Mouse (Mus musculus) natural killer cell, adult 2 months (primary cell): ENCODE data around the gene Tmem41b.
"Not testable (repeated sequence)": the region's sequence is repeated elsewhere in the genome, so short reads cannot be mapped to it uniquely, and the experiment has no call there.

Source experiments
- DNase-seq, 2 experiments: peaks; one replicate each; pipeline ENCODE4 v3.0.0; 2022; ENCODE audit warnings: low spot score in 2 of 2

The Tmem41b gene

DNA sequence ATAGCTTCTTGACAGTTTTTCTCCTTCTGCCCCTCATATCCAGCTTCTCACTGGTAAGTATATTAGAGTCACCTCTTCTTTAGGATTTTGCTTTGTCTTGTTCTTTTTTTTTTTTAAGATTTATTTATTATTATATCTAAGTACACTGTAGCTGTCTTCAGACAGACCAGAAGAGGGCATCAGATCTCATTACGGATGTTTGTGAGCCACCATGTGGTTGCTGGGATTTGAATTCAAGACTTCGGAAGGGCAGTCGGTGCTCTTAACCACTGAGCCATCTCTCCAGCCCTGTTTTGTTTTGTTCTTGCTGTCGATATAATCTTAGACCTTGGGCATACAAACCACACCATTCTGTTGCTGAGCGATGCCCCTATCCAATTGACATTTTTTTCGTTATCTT, at the start of gene Tmem41b:
Tmem41b (minus strand) TSS at position 155 of the 400 bp plus-strand sequence.
- peak in 1 of 2 experiments; percentile 18 for DNase-seq

DNA sequence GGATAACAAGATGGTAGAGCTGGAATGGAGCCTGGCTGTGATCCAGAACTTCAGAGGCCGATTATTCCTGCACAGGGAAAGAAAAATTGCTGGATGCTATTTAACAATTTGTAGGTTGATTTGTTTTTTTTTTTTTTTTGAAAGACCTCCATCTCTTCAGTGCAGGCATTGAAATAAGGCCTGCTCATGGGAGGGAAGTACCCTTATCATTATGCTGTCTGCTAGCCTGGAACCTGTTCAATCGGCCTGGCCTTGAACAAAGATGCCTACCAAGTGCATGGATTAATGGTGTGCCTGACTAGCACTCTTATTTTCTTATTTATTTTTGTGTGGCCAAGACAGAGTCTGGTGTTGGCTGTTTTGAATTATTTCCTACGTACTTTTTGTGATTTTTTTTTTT, 43.6 kb upstream of the Tmem41b start:
- DNase-seq = no peak

- DNase-seq = no peak
Measured at GRCm38 (mm10) chr7:110028826-110029225, 42.1 kb upstream of the Tmem41b start.

DNA sequence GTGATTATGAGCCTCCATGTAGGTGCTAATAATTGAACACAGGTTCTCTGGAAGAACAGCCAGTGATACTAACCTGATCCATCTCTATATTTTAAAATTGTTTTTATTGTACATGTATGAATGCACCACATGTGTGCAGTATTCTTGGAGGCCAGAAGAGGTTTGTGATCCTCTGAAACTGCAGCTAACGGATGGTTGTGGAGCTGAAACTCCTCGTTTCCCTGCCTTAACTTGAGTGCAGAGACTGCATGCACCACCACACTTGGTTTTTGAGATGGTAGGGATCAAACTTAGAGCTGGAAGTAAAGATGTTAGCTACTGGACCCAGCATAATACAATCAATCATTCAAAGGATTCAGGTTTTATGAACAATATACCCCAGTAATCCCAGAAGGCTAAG, 39.9 kb upstream of the Tmem41b start:
- DNase-seq = no peak

DNA sequence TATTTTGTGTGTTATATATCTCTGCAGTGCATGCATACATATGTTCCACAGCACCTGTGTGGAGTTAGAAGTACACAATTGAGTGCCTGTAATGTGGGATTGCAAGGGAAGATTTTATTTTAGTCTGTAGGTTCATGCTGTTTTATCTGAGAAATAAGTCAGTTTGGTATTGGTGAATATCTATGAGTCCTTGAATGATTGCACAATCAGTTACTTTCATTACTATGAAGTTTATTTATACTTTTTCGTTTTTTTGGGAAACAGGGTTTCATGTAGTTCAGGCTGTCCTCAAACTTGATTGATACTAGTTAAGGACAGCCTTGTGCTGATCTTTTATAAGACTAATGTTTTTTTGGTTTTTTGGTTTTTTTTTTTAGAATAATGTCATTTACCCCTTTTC, 36.8 kb upstream of the Tmem41b start:
- no peak for DNase-seq

DNA sequence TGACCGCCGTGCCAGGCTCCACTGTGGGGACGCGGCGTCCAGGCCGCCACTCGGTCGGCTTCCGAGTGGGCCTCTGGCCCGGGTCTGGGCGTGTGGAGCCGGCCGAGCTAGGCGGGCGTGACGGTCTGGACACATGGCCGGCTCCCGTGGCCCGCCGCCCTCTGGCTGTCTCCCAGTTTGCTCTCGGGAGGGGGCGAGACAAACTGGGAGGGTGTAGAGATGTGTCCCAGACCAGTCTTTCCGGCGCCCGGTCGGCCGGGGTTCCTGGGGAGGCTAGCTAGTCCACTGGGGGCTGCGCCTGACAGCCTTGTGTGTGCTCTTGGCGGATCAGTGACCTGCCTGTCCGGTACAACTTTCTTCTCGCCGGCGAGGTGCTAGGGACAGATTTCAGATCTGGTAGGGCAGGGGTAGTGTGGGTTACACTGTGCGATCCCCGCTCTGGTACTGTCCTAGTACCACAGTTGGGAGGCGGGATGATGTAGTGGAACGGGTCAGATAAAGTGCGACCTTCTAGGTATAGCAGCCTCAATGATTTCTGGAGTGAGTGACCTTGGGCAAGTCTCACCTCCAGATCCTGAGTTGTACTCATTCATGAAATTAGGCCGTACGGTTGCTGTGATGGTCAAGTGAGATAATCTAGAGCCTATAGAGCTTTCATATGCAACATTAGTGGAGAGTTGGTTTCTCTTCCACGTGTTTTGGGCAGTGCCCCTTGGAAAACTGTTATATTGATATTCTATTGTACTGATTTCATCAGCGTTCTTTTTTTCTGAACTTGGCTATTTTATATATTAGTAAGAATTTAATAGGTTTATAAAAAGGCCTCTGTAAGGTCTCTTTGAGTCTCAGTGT, 32.1 kb upstream of the Tmem41b start:
- peak; percentile 14 to 17 for DNase-seq

DNA sequence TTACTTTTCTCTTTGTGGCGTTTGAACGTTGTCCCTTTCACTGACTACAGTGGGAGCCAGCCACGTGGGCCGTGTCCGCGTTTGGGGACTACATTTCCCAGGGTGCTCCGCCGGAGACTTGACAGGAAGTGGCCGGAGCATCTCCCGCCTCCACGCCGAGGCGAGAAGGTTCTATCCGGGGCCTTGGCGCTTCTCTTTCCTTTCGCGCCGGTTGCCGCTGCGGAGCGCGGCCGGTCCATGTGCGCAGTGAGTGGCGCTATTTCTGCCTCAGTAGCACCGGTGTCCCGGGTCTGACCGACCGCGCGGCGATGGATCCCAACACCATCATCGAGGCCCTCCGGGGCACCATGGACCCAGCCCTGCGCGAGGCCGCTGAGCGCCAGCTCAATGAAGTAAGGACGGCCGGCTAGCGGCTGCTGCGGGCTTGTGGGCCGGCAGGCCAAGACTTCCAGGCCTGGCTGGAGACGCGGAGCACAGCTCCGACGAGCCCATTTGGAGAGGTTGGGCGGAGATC, 31.4 kb upstream of the Tmem41b start, which contains the start of gene Ipo7:
Ipo7 (plus strand) TSS at position 158 of the 514 bp plus-strand sequence.
- peak; percentile 77 to 86 for DNase-seq

- peak in 1 of 2 experiments; percentile 7 for DNase-seq
Measured at GRCm38 (mm10) chr7:110014272-110014671, 27.5 kb upstream of the Tmem41b start.

DNA sequence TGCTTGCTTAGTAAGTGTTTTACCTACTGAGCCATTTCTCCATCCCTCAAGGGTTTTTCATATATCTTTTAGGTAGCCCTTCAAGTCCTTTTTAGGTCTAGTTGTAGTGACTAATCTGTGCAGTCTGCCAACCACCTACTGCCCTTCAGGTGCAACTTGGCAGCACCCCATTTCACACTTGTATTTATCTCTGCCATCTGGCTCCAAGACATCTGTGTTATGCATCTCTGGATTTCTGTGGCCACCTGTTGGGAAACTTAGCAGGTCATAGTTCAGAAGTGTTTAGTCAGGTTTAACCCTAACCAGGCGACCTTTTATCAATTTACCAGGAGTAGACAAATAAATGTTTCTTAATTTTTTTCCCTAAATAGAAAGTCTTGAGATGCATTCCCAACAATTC, 24.7 kb upstream of the Tmem41b start:
- no peak for DNase-seq

- DNase-seq = no peak
Measured at GRCm38 (mm10) chr7:110009084-110009483, 22.4 kb upstream of the Tmem41b start.

GRCm38 (mm10) chr7:110008513-110008912, 21.8 kb upstream of the Tmem41b start:
- DNase-seq = no peak

- no peak for DNase-seq
Measured at GRCm38 (mm10) chr7:110006471-110007195, 19.9 kb upstream of the Tmem41b start.

DNA sequence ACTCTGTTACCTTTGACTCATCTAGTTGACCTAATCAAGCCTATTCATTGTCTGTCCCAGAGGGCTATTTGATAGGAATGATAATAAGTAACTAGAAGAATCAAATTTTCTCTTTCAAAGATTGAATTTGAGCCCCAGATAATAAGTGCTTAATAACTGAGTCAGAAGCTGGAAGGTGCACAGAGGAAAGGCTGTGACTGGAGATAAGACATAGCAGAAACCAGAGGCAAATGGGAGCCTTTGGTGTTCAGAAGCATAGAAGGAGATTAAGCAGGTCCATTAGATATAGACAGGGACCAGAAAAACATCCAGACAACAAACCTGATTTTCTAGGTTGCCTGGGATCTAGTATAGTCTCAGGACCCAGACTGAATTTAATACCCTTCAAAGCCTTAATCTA, 19.2 kb upstream of the Tmem41b start:
- DNase-seq = no peak

DNA sequence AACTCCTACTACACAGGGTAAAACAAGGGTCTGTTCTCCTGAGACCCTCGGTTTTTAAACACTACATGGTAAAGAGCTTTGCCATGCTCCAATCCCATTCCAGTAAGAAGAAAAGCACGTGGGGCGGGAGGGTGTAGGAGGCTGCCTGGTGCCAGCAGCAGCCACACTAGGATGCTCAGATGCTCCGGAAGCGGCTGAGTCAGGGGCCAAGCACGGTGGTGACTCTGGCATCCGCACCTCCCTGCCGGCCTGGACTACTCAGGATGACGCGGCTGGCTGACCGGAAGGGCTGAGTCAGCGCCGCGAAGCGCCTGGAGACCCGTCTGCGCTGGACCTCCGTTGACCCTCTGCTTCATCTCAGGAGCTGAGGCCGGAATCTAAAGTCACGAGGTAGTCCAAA, 16.2 kb upstream of the Tmem41b start:
- peak; percentile 20 to 34 for DNase-seq

DNA sequence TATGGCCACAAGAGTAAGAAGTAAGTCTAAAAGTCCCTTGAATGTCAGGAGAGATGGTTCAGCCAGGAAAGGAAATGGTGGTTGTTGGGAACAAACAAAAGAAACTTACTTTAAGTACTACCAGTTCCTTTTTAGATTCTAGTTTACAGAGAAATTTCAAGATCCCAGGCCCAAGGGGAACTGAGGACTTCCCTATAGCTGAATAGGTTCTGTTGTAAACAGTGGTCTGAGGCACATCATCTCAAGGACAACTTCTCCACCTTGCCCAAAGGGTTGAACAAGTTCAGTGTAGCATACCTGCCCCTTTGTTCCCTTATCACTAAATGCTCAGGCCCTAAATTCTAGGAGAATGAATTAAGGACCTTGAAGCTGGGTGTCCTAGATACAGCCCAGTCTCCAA, 15.4 kb upstream of the Tmem41b start:
- no peak for DNase-seq

- DNase-seq = no peak
Measured at GRCm38 (mm10) chr7:109998388-109998787, 11.7 kb upstream of the Tmem41b start.

GRCm38 (mm10) chr7:109993157-109993959, 6.6 kb upstream of the Tmem41b start:
- DNase-seq = no peak

GRCm38 (mm10) chr7:109991286-109991685, 4.6 kb upstream of the Tmem41b start:
- DNase-seq = no peak

DNA sequence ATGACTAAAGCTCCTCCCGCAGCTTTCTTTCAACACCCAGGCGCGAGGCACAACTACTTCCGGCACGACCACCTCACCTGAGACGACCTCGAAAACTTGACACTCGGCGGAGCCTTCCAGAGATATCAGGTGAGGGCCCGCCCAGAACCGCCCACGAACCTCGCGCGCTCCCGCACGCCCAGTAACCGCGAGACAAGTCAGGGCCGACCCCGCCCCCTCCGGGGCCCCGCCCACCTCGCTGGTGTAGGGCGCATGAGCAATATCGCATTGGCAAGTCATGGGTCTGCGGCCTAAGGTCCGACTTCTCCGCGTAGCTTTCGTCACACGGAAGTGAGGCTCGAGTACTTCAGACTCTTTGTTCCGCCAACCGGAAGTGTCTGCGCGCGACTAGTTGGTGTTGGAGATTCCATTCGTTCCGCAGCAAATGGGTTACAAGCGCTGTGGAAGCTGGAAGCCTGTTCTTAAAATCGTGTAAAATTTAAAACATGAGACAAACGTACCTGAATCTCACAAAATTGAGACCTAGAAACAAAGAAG, 528 bp downstream of the Tmem41b start:
- DNase-seq = peak; percentile 99

- DNase-seq = peak; percentile 35 to 38
Measured at GRCm38 (mm10) chr7:109985661-109986132, 1.0 kb downstream of the Tmem41b start.

DNA sequence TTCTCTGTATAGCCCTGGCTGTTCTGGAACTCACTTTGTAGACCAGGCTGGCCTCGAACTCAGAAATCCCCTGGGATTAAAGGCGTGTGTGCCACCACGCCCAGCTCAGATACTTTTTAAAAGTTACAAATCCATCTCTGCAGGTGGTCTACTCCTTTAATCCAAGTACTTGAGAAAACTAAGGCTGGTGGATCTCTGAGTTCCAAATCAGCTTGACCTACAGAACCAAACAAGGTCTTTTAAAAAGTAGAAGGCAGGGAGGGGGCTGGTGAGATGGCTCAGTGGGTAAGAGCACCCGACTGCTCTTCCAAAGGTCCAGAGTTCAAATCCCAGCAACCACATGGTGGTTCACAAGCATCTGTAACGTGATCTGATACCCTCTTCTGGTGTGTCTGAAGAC, 2.1 kb downstream of the Tmem41b start:
- DNase-seq = not testable (repeated sequence)
